Mouse (Mus musculus): ENCODE measurements around the gene Wasf3. TPM values are rescaled to one million over a fixed set of nuclear protein-coding genes. Genes with fewer than 3 reads are reported as not detected.

Gene Wasf3
- polyA plus RNA-seq (2015; fragmentation: Nextera tagmentation; extraction: Ambion mirVana): 3.0 and 3.5 TPM in 2 replicates

- H3K4me2 ChIP-seq (replicated peaks; ENCODE audit: low read depth, low read length): peak within 1 kb of the TSS; percentile 89
- H3K27ac ChIP-seq (ENCODE audit: low read length): no peak within 1 kb of the TSS
- 0 out of 2 replicates have a peak, but pooled peaks cover 3% of the 10 kb centered on the region for H3K9me3 ChIP-seq (ENCODE audit: low read length)
- no peaks in the 10 kb centered on the region; the same call in 1 of the 2 replicates for H3K27me3 ChIP-seq (ENCODE audit: insufficient read depth, low read length)
- ATAC-seq (ENCODE audit: low FRiP score, low TSS enrichment): peak; percentile 97
- peak within 1 kb of the TSS; percentile 68 for H3K4me3 ChIP-seq (ENCODE audit: low read length)
- under 1% methylated on average over 58 of the region's 66 CpGs for WGBS
- peak within 1 kb of the TSS; percentile 73 for H3K9ac ChIP-seq (replicated peaks; ENCODE audit: low read length)
- no peaks in the 10 kb centered on the region for H3K36me3 ChIP-seq (ENCODE audit: insufficient read depth, low read length)
- 0 out of 2 replicates have a peak, but pooled peaks cover 6% of the 10 kb centered on the region for H3K4me1 ChIP-seq (ENCODE audit: insufficient read depth, low read length)
Measured at GRCm38 (mm10) chr5:146384935-146385591, at the start of gene Wasf3. Gene Wasf3, plus strand, starts transcription at chr5:146384985.

- Histone ChIP-seq H3K4me1 (ENCODE audit: insufficient read depth, low read length) (no peaks in the 10 kb centered on the region), H3K27me3 (ENCODE audit: insufficient read depth, low read length) (no peaks in the 10 kb centered on the region), H3K27ac (ENCODE audit: low read length) (no peak overlapping the region), H3K36me3 (ENCODE audit: insufficient read depth, low read length) (no peaks in the 10 kb centered on the region), H3K9ac (replicated peaks; ENCODE audit: low read length) (no peak overlapping the region), H3K4me2 (replicated peaks; ENCODE audit: low read depth, low read length) (no peak overlapping the region), H3K4me3 (ENCODE audit: low read length) (no peak overlapping the region), H3K9me3 (ENCODE audit: low read length) (no peaks in the 10 kb centered on the region)
- ATAC-seq (ENCODE audit: low FRiP score, low TSS enrichment): no peak
- 64% methylated on average over 9 of the region's 9 CpGs for WGBS
Measured at GRCm38 (mm10) chr5:146338064-146338463, 46.7 kb upstream of the Wasf3 start.

- no peaks in the 10 kb centered on the region for H3K27me3 ChIP-seq (ENCODE audit: insufficient read depth, low read length)
- no peak for ATAC-seq (ENCODE audit: low FRiP score, low TSS enrichment)
- no peaks in the 10 kb centered on the region for H3K36me3 ChIP-seq (ENCODE audit: insufficient read depth, low read length)
- WGBS: 89% methylated on average over 4 of the region's 4 CpGs
- no peak overlapping the region for H3K9ac ChIP-seq (replicated peaks; ENCODE audit: low read length)
- H3K4me1 ChIP-seq (ENCODE audit: insufficient read depth, low read length): no peaks in the 10 kb centered on the region
- H3K4me3 ChIP-seq (ENCODE audit: low read length): no peak overlapping the region
- H3K9me3 ChIP-seq (ENCODE audit: low read length): no peaks in the 10 kb centered on the region
- no peak overlapping the region for H3K27ac ChIP-seq (ENCODE audit: low read length)
- no peak overlapping the region for H3K4me2 ChIP-seq (replicated peaks; ENCODE audit: low read depth, low read length)
Measured at GRCm38 (mm10) chr5:146340037-146340436, 44.7 kb upstream of the Wasf3 start.

GRCm38 (mm10) chr5:146344911-146345686 lies 39.7 kb upstream of the Wasf3 start:
- H3K27ac ChIP-seq (ENCODE audit: low read length): no peak overlapping the region
- ATAC-seq (ENCODE audit: low FRiP score, low TSS enrichment): no peak
- H3K4me1 ChIP-seq (ENCODE audit: insufficient read depth, low read length): no peaks in the 10 kb centered on the region
- no peaks in the 10 kb centered on the region for H3K9me3 ChIP-seq (ENCODE audit: low read length)
- H3K4me3 ChIP-seq (ENCODE audit: low read length): no peak overlapping the region
- no peak overlapping the region for H3K4me2 ChIP-seq (replicated peaks; ENCODE audit: low read depth, low read length)
- no peak overlapping the region for H3K9ac ChIP-seq (replicated peaks; ENCODE audit: low read length)
- H3K27me3 ChIP-seq (ENCODE audit: insufficient read depth, low read length): no peaks in the 10 kb centered on the region
- WGBS: 93% methylated on average over 12 of the region's 12 CpGs
- no peaks in the 10 kb centered on the region for H3K36me3 ChIP-seq (ENCODE audit: insufficient read depth, low read length)

- H3K4me3 ChIP-seq (ENCODE audit: low read length): no peak overlapping the region
- H3K27ac ChIP-seq (ENCODE audit: low read length): no peak overlapping the region
- no peaks in the 10 kb centered on the region for H3K27me3 ChIP-seq (ENCODE audit: insufficient read depth, low read length)
- H3K4me2 ChIP-seq (replicated peaks; ENCODE audit: low read depth, low read length): no peak overlapping the region
- H3K9ac ChIP-seq (replicated peaks; ENCODE audit: low read length): no peak overlapping the region
- no peak for ATAC-seq (ENCODE audit: low FRiP score, low TSS enrichment)
- no peaks in the 10 kb centered on the region for H3K36me3 ChIP-seq (ENCODE audit: insufficient read depth, low read length)
- 55% methylated on average over 6 of the region's 6 CpGs for WGBS
- H3K4me1 ChIP-seq (ENCODE audit: insufficient read depth, low read length): no peaks in the 10 kb centered on the region
- H3K9me3 ChIP-seq (ENCODE audit: low read length): no peaks in the 10 kb centered on the region
Measured at GRCm38 (mm10) chr5:146347081-146347480, 37.7 kb upstream of the Wasf3 start.

- Histone ChIP-seq H3K9ac (replicated peaks; ENCODE audit: low read length) (no peak overlapping the region), H3K27ac (ENCODE audit: low read length) (no peak overlapping the region), H3K27me3 (ENCODE audit: insufficient read depth, low read length) (no peaks in the 10 kb centered on the region), H3K36me3 (ENCODE audit: insufficient read depth, low read length) (no peaks in the 10 kb centered on the region), H3K4me1 (ENCODE audit: insufficient read depth, low read length) (no peaks in the 10 kb centered on the region), H3K4me2 (replicated peaks; ENCODE audit: low read depth, low read length) (no peak overlapping the region), H3K9me3 (ENCODE audit: low read length) (no peaks in the 10 kb centered on the region), H3K4me3 (ENCODE audit: low read length) (no peak overlapping the region)
- no peak for ATAC-seq (ENCODE audit: low FRiP score, low TSS enrichment)
- WGBS: 64% methylated on average over 3 of the region's 3 CpGs
Measured at GRCm38 (mm10) chr5:146349183-146349582, 35.6 kb upstream of the Wasf3 start.

- H3K27me3 ChIP-seq (ENCODE audit: insufficient read depth, low read length): no peaks in the 10 kb centered on the region
- 35% methylated on average over 11 of the region's 11 CpGs for WGBS
- H3K4me1 ChIP-seq (ENCODE audit: insufficient read depth, low read length): no peaks in the 10 kb centered on the region
- ATAC-seq (ENCODE audit: low FRiP score, low TSS enrichment): peak; percentile 23; the same call in 1 of the 2 replicates
- no peak overlapping the region for H3K4me2 ChIP-seq (replicated peaks; ENCODE audit: low read depth, low read length)
- H3K9ac ChIP-seq (replicated peaks; ENCODE audit: low read length): no peak overlapping the region
- H3K27ac ChIP-seq (ENCODE audit: low read length): no peak overlapping the region
- H3K36me3 ChIP-seq (ENCODE audit: insufficient read depth, low read length): no peaks in the 10 kb centered on the region
- no peaks in the 10 kb centered on the region for H3K9me3 ChIP-seq (ENCODE audit: low read length)
- H3K4me3 ChIP-seq (ENCODE audit: low read length): no peak overlapping the region
Measured at GRCm38 (mm10) chr5:146350784-146351183, 34.0 kb upstream of the Wasf3 start.

- WGBS: 54% methylated on average over 7 of the region's 7 CpGs
- no peak overlapping the region for H3K9ac ChIP-seq (replicated peaks; ENCODE audit: low read length)
Measured at GRCm38 (mm10) chr5:146352006-146352405, 32.8 kb upstream of the Wasf3 start.

GRCm38 (mm10) chr5:146360386-146360785 lies 24.4 kb upstream of the Wasf3 start:
- Histone ChIP-seq H3K36me3 (ENCODE audit: insufficient read depth, low read length) (no peaks in the 10 kb centered on the region), H3K4me2 (replicated peaks; ENCODE audit: low read depth, low read length) (no peak overlapping the region), H3K27ac (ENCODE audit: low read length) (no peak overlapping the region), H3K4me1 (ENCODE audit: insufficient read depth, low read length) (no peaks in the 10 kb centered on the region), H3K4me3 (ENCODE audit: low read length) (no peak overlapping the region), H3K9me3 (ENCODE audit: low read length) (no peaks in the 10 kb centered on the region; the same call in 1 of the 2 replicates), H3K9ac (replicated peaks; ENCODE audit: low read length) (no peak overlapping the region), H3K27me3 (ENCODE audit: insufficient read depth, low read length) (no peaks in the 10 kb centered on the region)
- ATAC-seq (ENCODE audit: low FRiP score, low TSS enrichment): no peak
- 25% methylated on average over 10 of the region's 10 CpGs for WGBS

More at GRCm38 (mm10) chr5:146352006-146352405, 32.8 kb upstream of the Wasf3 start:
- no peak overlapping the region for H3K4me2 ChIP-seq (replicated peaks; ENCODE audit: low read depth, low read length)
- peak; percentile 51; the same call in 1 of the 2 replicates for ATAC-seq (ENCODE audit: low FRiP score, low TSS enrichment)
- H3K4me1 ChIP-seq (ENCODE audit: insufficient read depth, low read length): no peaks in the 10 kb centered on the region
- H3K4me3 ChIP-seq (ENCODE audit: low read length): no peak overlapping the region
- no peak overlapping the region for H3K27ac ChIP-seq (ENCODE audit: low read length)
- H3K9me3 ChIP-seq (ENCODE audit: low read length): no peaks in the 10 kb centered on the region
- H3K27me3 ChIP-seq (ENCODE audit: insufficient read depth, low read length): no peaks in the 10 kb centered on the region
- H3K36me3 ChIP-seq (ENCODE audit: insufficient read depth, low read length): no peaks in the 10 kb centered on the region

- H3K27me3 ChIP-seq (ENCODE audit: insufficient read depth, low read length): no peaks in the 10 kb centered on the region
- no peak overlapping the region for H3K9ac ChIP-seq (replicated peaks; ENCODE audit: low read length)
Measured at GRCm38 (mm10) chr5:146362711-146363110, 22.1 kb upstream of the Wasf3 start.

More at GRCm38 (mm10) chr5:146362711-146363110, 22.1 kb upstream of the Wasf3 start:
- H3K4me2 ChIP-seq (replicated peaks; ENCODE audit: low read depth, low read length): no peak overlapping the region
- no peak overlapping the region for H3K27ac ChIP-seq (ENCODE audit: low read length)
- WGBS: 74% methylated on average over 9 of the region's 9 CpGs
- H3K9me3 ChIP-seq (ENCODE audit: low read length): no peaks in the 10 kb centered on the region; the same call in 1 of the 2 replicates
- no peaks in the 10 kb centered on the region for H3K36me3 ChIP-seq (ENCODE audit: insufficient read depth, low read length)
- no peaks in the 10 kb centered on the region for H3K4me1 ChIP-seq (ENCODE audit: insufficient read depth, low read length)
- no peak for ATAC-seq (ENCODE audit: low FRiP score, low TSS enrichment)
- H3K4me3 ChIP-seq (ENCODE audit: low read length): no peak overlapping the region
